Mouse (Mus musculus) ES-Bruce4 (cell line): ENCODE measurements around the gene Gdpd4. TPM values are rescaled to one million over a fixed set of nuclear protein-coding genes. Genes with fewer than 3 reads are reported as not detected.

Experiments
- H3K27ac ChIP-seq: 2 replicates; pipeline ENCODE4 v1.5.1; 2012; ENCODE audit warnings: low read length, inconsistent platforms; ENCODE audit not compliant: insufficient read depth
- H3K27me3 ChIP-seq: 2 replicates; pipeline ENCODE4 v1.6.1; 2012; ENCODE audit warnings: mild to moderate bottlenecking, low read length, inconsistent platforms; ENCODE audit not compliant: control insufficient read depth, poor library complexity, insufficient read depth, severe bottlenecking
- H3K36me3 ChIP-seq: 2 replicates; pipeline ENCODE4 v1.6.1; 2012; ENCODE audit warnings: inconsistent platforms, mild to moderate bottlenecking, low read length, moderate library complexity; ENCODE audit not compliant: control insufficient read depth, poor library complexity, insufficient read depth, severe bottlenecking
- H3K4me1 ChIP-seq: one replicate; pipeline ENCODE4 v1.8.1; 2011; ENCODE audit warnings: low read length; ENCODE audit not compliant: control insufficient read depth, insufficient read depth
- H3K4me3 ChIP-seq: 2 replicates; pipeline ENCODE4 v1.5.1; 2011; ENCODE audit warnings: low read depth, mild to moderate bottlenecking, low read length
- H3K9ac ChIP-seq: 2 replicates; pipeline ENCODE4 v1.6.1; 2012; ENCODE audit warnings: low read depth, mild to moderate bottlenecking, inconsistent platforms; ENCODE audit not compliant: poor library complexity, severe bottlenecking
- H3K9me3 ChIP-seq: replicated peaks from 2 replicates; pipeline ENCODE4 v1.6.1; 2012; ENCODE audit warnings: mild to moderate bottlenecking, low read length, inconsistent platforms; ENCODE audit not compliant: control insufficient read depth, poor library complexity, insufficient read depth, severe bottlenecking
- CTCF ChIP-seq: IDR thresholded peaks from one replicate; pipeline ENCODE4 v1.8.1; 2011; ENCODE audit warnings: low read depth, low read length
- EP300 ChIP-seq: IDR thresholded peaks from 2 replicates; pipeline ENCODE4 v1.6.1; 2011; ENCODE audit warnings: low read depth, low read length; ENCODE audit not compliant: insufficient read depth
- POLR2A ChIP-seq: IDR thresholded peaks from one replicate; pipeline ENCODE4 v1.8.1; 2011; ENCODE audit warnings: low read length; ENCODE audit not compliant: insufficient read depth
- polyA plus RNA-seq: library from polyadenylated mRNA; stranded (reverse); fragments of >200 nt; gene quantifications from 2 replicates; pipeline ENCODE4 v1.2.4, GENCODE M21; 2011; ENCODE audit warnings: low read depth; ENCODE audit not compliant: missing spikeins, insufficient read depth, insufficient read length

Gene Gdpd4
- polyA plus RNA-seq, result not detected in 2 replicates

GRCm38 (mm10) chr7:97919742-97920141 is at the start of gene Gdpd4:
TSS of gene Gdpd4 (plus strand) at chr7:97919955.
- no peak for TF ChIP-seq POLR2A
- no peak for TF ChIP-seq CTCF
- TF ChIP-seq EP300, result no peak

DNA sequence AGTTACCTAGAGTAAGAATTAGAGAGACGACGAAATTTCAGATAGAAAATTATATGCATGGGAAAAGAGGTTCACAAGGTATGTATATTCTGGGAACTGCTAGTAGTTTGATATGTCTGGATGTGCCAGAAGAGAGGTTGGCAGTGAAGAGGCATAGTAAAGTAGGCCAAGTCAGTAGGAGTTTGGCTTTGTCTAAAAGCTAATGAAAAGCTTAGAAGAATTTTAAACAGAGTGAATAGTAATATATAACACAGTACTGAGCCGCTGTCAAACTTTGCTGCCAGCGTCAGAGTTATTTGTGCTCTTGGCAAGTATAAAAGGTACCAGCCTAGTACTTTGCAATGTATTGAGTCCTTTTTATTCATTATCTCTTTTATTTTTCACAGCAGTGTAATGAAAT is 47.4 kb upstream of the Gdpd4 start:
- no peaks in the 10 kb centered on the region for H3K4me1 ChIP-seq
- TF ChIP-seq EP300, result no peak
- no peak for TF ChIP-seq POLR2A
- no peak for TF ChIP-seq CTCF
- H3K36me3 ChIP-seq, result no peaks in the 10 kb centered on the region
- H3K4me3 ChIP-seq, result no peak overlapping the region
- no peak overlapping the region for H3K27ac ChIP-seq
- no peaks in the 10 kb centered on the region for H3K9me3 ChIP-seq
- H3K9ac ChIP-seq, result no peak overlapping the region
- no peaks in the 10 kb centered on the region for H3K27me3 ChIP-seq

More at GRCm38 (mm10) chr7:97919742-97920141, at the start of gene Gdpd4:
- no peak within 1 kb of the TSS for H3K27ac ChIP-seq
- H3K27me3 ChIP-seq, result no peaks in the 10 kb centered on the region
- no peaks in the 10 kb centered on the region for H3K9me3 ChIP-seq
- no peaks in the 10 kb centered on the region for H3K4me1 ChIP-seq
- no peaks in the 10 kb centered on the region for H3K36me3 ChIP-seq
- H3K4me3 ChIP-seq, result no peak within 1 kb of the TSS
- no peak within 1 kb of the TSS for H3K9ac ChIP-seq

DNA sequence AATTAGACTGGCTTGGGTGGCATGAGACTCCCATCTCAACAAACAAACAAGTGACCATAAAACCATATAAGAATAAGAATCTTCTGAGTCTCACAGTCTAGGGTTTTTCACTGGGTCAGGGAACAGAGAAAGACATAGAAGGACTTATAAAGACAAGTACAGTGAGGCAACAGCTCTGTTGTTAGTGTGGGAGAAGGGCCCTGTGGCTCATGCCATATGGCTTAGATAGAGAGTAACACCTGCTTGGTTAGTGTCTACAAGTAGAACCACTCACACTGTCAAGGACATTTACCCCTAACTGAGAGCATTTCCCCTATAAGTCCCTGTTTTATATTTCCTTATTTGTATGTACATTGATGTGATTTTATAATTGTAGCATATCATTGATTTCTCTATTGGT is 46.4 kb upstream of the Gdpd4 start:
- H3K4me1 ChIP-seq, result no peaks in the 10 kb centered on the region

GRCm38 (mm10) chr7:97877846-97878538 is 41.8 kb upstream of the Gdpd4 start:
- H3K9ac ChIP-seq, result no peak overlapping the region
- TF ChIP-seq CTCF (no peak), POLR2A (no peak), EP300 (no peak)
- no peak overlapping the region for H3K27ac ChIP-seq
- no peak overlapping the region for H3K4me3 ChIP-seq
- no peaks in the 10 kb centered on the region for H3K36me3 ChIP-seq
- no peaks in the 10 kb centered on the region for H3K27me3 ChIP-seq
- no peaks in the 10 kb centered on the region for H3K4me1 ChIP-seq
- no peaks in the 10 kb centered on the region for H3K9me3 ChIP-seq

More for the DNA sequence above, 46.4 kb upstream of the Gdpd4 start:
- no peaks in the 10 kb centered on the region for H3K36me3 ChIP-seq
- no peak overlapping the region for H3K27ac ChIP-seq
- TF ChIP-seq POLR2A (no peak), CTCF (no peak), EP300 (no peak)
- H3K9ac ChIP-seq, result no peak overlapping the region
- no peak overlapping the region for H3K4me3 ChIP-seq
- no peaks in the 10 kb centered on the region for H3K27me3 ChIP-seq
- H3K9me3 ChIP-seq, result no peaks in the 10 kb centered on the region

GRCm38 (mm10) chr7:97911646-97912045 is 8.1 kb upstream of the Gdpd4 start:
- Histone ChIP-seq H3K4me3 (no peak overlapping the region), H3K27ac (no peak overlapping the region), H3K9me3 (no peaks in the 10 kb centered on the region), H3K4me1 (no peaks in the 10 kb centered on the region), H3K27me3 (no peaks in the 10 kb centered on the region), H3K9ac (no peak overlapping the region), H3K36me3 (no peaks in the 10 kb centered on the region)
- TF ChIP-seq CTCF (no peak), POLR2A (no peak), EP300 (no peak)

- Histone ChIP-seq H3K36me3 (no peaks in the 10 kb centered on the region), H3K9ac (no peak overlapping the region), H3K27ac (no peak overlapping the region), H3K9me3 (no peaks in the 10 kb centered on the region), H3K27me3 (no peaks in the 10 kb centered on the region), H3K4me1 (no peaks in the 10 kb centered on the region), H3K4me3 (no peak overlapping the region)
- TF ChIP-seq POLR2A (no peak), EP300 (no peak), CTCF (no peak)
These were observed 4.8 kb upstream of the Gdpd4 start for GRCm38 (mm10) chr7:97914833-97915516.
